Mouse (Mus musculus) liver, postnatal 0 days (tissue): ENCODE data around the gene Tpgs1. TPM values are rescaled to one million over a fixed set of nuclear protein-coding genes. Genes with fewer than 3 reads are reported as not detected.

Experiments
- ATAC-seq: fragments of 200-750 bp; cut with Nextera tagmentation; 2 replicates; pipeline ENCODE4 v1.8.0; 2017; ENCODE audit warnings: mild to moderate bottlenecking, moderate library complexity
- DNase-seq: peaks from one replicate; pipeline ENCODE4 v3.0.0-alpha.2; 2016
- H3K27ac ChIP-seq: fragments of 300-500 bp; sonication (generic); 2 replicates; pipeline ENCODE4 v1.5.1; 2014; ENCODE audit warnings: antibody characterized with exemption, moderate library complexity, mild to moderate bottlenecking, low read depth
- H3K27me3 ChIP-seq: fragments of 300-500 bp; sonication (generic); 2 replicates; pipeline ENCODE4 v1.6.1; 2014; ENCODE audit warnings: low read length, control low read depth, mixed read lengths; ENCODE audit not compliant: insufficient read depth
- H3K36me3 ChIP-seq: fragments of 300-500 bp; sonication (generic); replicated peaks from 2 replicates; pipeline ENCODE4 v1.6.1; 2014; ENCODE audit warnings: mild to moderate bottlenecking, control low read depth, low read length, moderate library complexity, mixed read lengths; ENCODE audit not compliant: insufficient read depth
- H3K4me1 ChIP-seq: fragments of 300-500 bp; sonication (generic); 2 replicates; pipeline ENCODE4 v1.6.1; 2014; ENCODE audit warnings: antibody characterized with exemption, mild to moderate bottlenecking, control low read depth; ENCODE audit not compliant: insufficient read depth
- H3K4me2 ChIP-seq: fragments of 300-500 bp; sonication (generic); 2 replicates; pipeline ENCODE4 v1.6.1; 2014; ENCODE audit warnings: low read depth, mild to moderate bottlenecking, low read length, moderate library complexity, mixed read lengths
- H3K4me3 ChIP-seq: fragments of 300-500 bp; sonication (generic); 2 replicates; pipeline ENCODE4 v1.5.1; 2014; ENCODE audit warnings: low read depth, low read length
- H3K9ac ChIP-seq: fragments of 300-500 bp; sonication (generic); replicated peaks from 2 replicates; pipeline ENCODE4 v1.6.1; 2014; ENCODE audit warnings: mild to moderate bottlenecking, moderate library complexity
- H3K9me3 ChIP-seq: fragments of 300-500 bp; sonication (generic); 2 replicates; pipeline ENCODE4 v1.6.1; 2016; ENCODE audit warnings: mild to moderate bottlenecking, control low read depth, low read length, mixed read lengths
- CTCF ChIP-seq: sonication (generic); IDR thresholded peaks from 2 replicates; pipeline ENCODE4 v1.5.1; 2016; ENCODE audit warnings: antibody characterized with exemption, low read depth
- EP300 ChIP-seq: IDR thresholded peaks from 2 replicates; pipeline ENCODE4 v1.6.1; 2016; ENCODE audit warnings: antibody characterized with exemption, low read depth, mild to moderate bottlenecking
- WGBS: fragments of 180-500 bp; shearing (Covaris S2); extraction: QIAGEN DNeasy Blood & Tissue Kit; methylation state at CpG from one replicate; pipeline ENCODE4 v1.1.7; 2014; ENCODE audit not compliant: insufficient replicate concordance; 5-methylcytosine and 5-hydroxymethylcytosine counted together
- polyA plus RNA-seq: library from polyadenylated mRNA; unstranded; fragments of >200 nt; fragmentation: Nextera tagmentation; extraction: Ambion mirVana; gene quantifications from 2 replicates; pipeline ENCODE4 v1.2.1, GENCODE M21; 2015

The Tpgs1 gene
- polyA plus RNA-seq, 1 experiment from 2014 or later: 24.9 TPM

DNA sequence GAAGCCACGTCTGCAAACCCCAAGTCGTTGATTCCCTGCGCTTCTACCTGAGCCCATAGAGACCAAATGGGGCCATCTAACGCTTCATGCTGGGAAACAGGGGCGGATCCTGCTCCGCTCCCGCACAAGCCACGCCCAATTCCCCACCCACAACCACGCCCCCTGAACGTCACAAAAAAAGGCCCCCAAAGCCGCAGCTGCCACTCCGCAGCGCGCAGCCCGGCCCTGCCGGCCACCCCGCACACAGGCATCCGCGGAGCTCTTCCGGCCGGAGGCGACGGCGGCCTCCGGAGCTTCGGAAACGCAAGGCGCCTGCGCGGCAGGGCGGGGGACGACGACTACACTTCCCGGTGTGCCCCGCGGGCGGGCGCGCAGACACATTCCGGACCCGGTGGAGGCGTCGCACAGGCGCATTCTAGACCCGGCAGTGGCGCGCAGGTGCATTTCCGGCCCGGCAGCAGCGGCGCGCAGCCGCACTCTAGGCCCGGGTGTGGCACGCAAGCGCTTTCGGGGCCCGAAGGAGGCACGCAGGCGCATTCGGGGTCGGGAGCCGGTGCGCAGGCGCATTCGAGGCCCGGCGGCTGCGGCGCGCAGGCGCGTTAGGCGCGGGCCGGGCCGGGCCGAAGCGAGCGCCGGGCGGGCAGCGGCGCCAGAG is 12.5 kb downstream of the Tpgs1 start, which contains the start of gene Cdc34:
Gene Cdc34, plus strand, starts transcription at position 605 of the 655 bp plus-strand sequence.
- Histone ChIP-seq H3K4me1 (peaks cover 32% of the 10 kb centered on the region), H3K4me3 (peak within 1 kb of the TSS; percentile 88), H3K36me3 (peaks cover 23% of the 10 kb centered on the region), H3K27ac (peak within 1 kb of the TSS; percentile 97), H3K9ac (peak within 1 kb of the TSS; percentile 91), H3K4me2 (peak within 1 kb of the TSS; percentile 96), H3K27me3 (no peaks in the 10 kb centered on the region), H3K9me3 (no peaks in the 10 kb centered on the region)
- peak; percentile 99 for DNase-seq
- peak; percentile 38 for TF ChIP-seq CTCF
- 0 out of 2 replicates have a peak, but pooled peaks have one; percentile 20 for TF ChIP-seq EP300
- under 1% methylated on average over 67 of the region's 84 CpGs for WGBS
- peak; percentile 93 for ATAC-seq

DNA sequence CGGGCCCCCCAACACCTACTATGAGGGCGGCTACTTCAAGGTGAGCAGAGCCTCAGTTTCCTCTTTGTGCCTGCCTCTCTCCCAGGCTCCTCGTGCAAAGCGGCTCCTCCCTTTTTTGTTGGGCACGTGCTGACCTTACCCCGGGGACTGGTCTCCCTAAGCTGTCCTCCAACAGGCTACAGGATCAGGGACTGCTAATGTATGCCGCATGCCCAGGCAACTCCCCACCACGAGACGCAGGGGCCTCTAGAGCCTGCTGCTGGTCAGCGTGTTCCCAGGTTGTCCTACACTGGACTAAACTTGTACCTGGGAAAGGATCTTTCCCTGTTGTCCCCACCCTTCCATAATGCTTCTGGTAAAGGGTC is 13.4 kb downstream of the Tpgs1 start:
- TF ChIP-seq EP300 (no peak), CTCF (no peak)
- H3K9me3 ChIP-seq: no peaks in the 10 kb centered on the region
- no peaks in the 10 kb centered on the region for H3K27me3 ChIP-seq
- H3K9ac ChIP-seq: peak overlapping the region; percentile 91
- H3K4me2 ChIP-seq: peak overlapping the region; percentile 96
- H3K4me1 ChIP-seq: peaks cover 32% of the 10 kb centered on the region
- peak overlapping the region; percentile 97 for H3K27ac ChIP-seq
- DNase-seq (no peak), ATAC-seq (no peak)
- WGBS: 0% methylated on average over 10 of the region's 10 CpGs
- peak overlapping the region; percentile 88 for H3K4me3 ChIP-seq
- H3K36me3 ChIP-seq: peaks cover 31% of the 10 kb centered on the region

DNA sequence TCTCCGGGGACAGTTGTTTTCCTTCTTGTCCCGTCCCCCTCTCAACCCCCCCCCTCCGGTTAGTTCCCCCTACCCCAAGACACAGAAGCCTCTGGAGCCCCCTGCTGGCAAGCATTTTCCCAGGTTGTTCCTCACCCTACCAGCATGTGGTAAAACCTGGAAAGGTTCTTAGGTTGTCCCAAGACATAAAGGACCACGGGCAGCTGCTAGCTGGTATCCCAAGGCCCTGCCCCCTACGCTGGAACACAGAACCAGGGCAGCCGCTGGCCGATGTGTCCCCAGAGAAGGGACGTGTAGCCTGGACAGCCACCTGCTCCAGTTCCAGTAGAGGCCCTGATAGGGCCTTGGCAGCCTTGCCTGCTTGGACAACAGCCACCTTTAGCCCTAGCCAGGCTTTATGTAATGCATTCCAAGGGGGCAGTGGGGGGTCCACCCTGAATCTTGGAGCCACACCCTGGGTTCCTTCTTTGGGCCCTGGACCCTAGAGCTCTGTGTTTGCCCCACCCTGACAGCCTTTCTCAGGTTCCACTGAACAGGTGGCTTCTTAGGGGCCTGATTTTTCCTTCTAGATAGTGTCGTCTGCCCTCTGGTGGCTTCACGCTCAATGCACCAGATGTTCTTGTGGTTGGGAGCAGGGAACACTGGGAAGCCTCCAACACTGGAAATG is 13.9 kb downstream of the Tpgs1 start:
- ATAC-seq: no peak

DNA sequence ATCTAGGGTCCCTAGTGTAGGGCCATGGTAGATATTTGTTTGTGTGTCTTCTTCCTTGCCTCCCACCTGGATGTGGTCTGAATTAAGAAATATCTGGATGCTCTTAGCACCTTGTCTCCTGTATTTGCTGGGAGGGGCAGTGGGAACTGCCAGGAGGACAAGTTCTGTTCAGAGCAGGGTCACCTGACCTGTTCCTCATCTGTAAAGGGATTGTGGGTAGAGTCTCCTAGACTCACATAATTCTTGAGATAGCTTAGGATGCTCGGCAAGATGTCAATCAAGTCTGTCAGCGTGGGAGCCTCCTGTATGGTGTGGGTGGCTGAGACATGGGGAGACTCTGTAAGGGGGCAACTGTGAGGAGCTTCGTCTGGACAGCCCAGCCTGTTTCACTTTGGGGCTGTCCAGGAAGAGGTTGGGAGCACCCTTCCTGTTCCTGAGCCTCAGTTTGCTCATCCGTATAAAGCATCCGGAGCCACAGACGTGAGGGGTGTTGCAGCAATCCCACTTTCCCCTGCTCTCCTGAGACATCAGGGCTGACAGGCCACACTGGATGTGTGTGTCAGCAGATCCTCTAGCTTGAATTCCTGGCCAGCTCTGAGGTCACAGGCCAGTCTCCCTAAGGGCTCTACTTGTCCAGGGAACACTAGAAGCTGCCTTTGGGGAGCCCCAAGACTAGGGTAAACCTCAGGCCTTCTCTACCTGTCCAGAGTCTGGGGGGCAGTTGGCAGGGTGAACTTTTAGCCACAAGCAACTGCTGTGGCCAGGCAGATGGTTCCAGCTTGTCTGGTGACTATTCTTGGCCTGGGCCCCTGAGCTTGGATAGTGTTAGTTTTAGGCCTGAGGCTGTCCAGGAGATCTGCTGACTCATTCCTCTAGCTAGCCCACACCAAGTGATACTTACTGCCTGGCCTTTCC is 14.8 kb downstream of the Tpgs1 start:
- H3K4me3 ChIP-seq: peak overlapping the region; percentile 88
- peak overlapping the region; percentile 97 for H3K27ac ChIP-seq
- TF ChIP-seq EP300 (no peak), CTCF (no peak)
- peaks cover 32% of the 10 kb centered on the region for H3K4me1 ChIP-seq
- H3K4me2 ChIP-seq: peak overlapping the region; percentile 96
- DNase-seq (no peak), ATAC-seq (no peak)
- H3K9me3 ChIP-seq: no peaks in the 10 kb centered on the region
- peaks cover 45% of the 10 kb centered on the region for H3K36me3 ChIP-seq
- WGBS: 75% methylated on average over 6 of the region's 6 CpGs
- no peaks in the 10 kb centered on the region for H3K27me3 ChIP-seq
- peak overlapping the region; percentile 91 for H3K9ac ChIP-seq

More for the DNA sequence above, 13.9 kb downstream of the Tpgs1 start:
- Histone ChIP-seq H3K36me3 (peaks cover 36% of the 10 kb centered on the region), H3K27me3 (no peaks in the 10 kb centered on the region), H3K4me2 (peak overlapping the region; percentile 96), H3K4me3 (peak overlapping the region; percentile 88), H3K4me1 (peaks cover 32% of the 10 kb centered on the region), H3K9me3 (no peaks in the 10 kb centered on the region), H3K27ac (peak overlapping the region; percentile 97), H3K9ac (peak overlapping the region; percentile 91)
- no peak for TF ChIP-seq EP300
- peak; percentile 68 for TF ChIP-seq CTCF
- 1% methylated on average over 10 of the region's 10 CpGs for WGBS
- peak; percentile 81 for DNase-seq

DNA sequence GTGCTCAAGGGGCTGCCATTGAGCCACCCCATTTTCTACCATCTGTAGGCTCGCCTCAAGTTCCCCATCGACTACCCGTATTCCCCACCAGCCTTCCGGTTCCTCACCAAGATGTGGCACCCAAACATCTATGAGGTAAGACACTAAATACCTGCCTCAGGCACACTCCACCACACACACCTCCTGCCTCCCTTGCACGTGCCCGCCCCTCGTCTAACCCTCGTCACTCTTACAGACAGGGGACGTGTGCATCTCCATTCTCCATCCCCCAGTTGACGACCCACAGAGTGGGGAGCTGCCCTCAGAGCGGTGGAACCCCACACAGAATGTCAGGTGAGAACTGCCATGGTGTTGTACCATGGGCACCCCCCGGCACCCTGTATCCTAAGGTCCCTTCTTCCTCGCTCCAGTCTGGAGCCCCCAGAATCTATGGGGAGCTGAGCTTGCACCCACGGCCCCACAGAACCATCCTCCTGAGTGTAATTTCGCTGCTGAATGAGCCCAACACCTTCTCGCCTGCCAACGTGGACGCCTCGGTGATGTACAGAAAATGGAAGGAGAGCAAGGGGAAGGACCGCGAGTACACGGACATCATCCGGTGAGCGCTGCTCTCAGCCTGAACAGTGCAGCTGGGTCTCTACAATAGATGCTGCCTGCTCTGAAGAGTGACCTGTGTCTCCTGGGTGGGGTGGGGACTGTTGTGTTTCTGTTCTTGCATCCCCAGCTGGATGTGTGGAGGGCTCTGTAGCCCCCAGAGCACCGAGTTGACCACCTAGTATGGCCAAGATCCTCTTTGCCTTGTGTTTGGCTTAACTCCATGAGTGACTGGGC is 15.8 kb downstream of the Tpgs1 start:
- Histone ChIP-seq H3K36me3 (peaks cover 49% of the 10 kb centered on the region), H3K9me3 (no peaks in the 10 kb centered on the region), H3K9ac (no peak overlapping the region), H3K4me3 (no peak overlapping the region), H3K27me3 (no peaks in the 10 kb centered on the region), H3K27ac (no peak overlapping the region), H3K4me2 (peak overlapping the region; percentile 96; the same call in 1 of the 2 replicates), H3K4me1 (peaks cover 32% of the 10 kb centered on the region)
- ATAC-seq: no peak
- 93% methylated on average over 25 of the region's 25 CpGs for WGBS
- no peak for DNase-seq
- TF ChIP-seq CTCF: no peak
- TF ChIP-seq EP300: no peak
